ENCODE assay signal across 19 mouse cellular contexts in genomic region chr13:60264504-60264903, GRCm38 (mm10).
DNase-seq lines count a peak whose midpoint lies in the region; TF ChIP-seq lines count a peak whose summit lies in the region.
"Had no signal": no experiment of that assay in that cellular context is flagged by ENCODE, and none has a peak within 500 bp of the region (broad histone marks: within the 10 kb centered on the region; RNA-seq: fewer than 3 reads in every experiment).

No protein-coding gene starts in this region.

- peaks cover 4% of the 10 kb centered on the region for H3K4me1 ChIP-seq in testis, adult 2 months (ENCODE audit: control insufficient read depth, insufficient read depth, low read length)
- H3K4me1 ChIP-seq: midbrain, embryonic 12.5 days had no signal

- no peaks in the 10 kb centered on the region for H3K27me3 ChIP-seq in testis, adult 2 months (ENCODE audit: control insufficient read depth, insufficient read depth, low read length)
- H3K27me3 ChIP-seq: embryonic facial prominence, embryonic 13.5 days; heart, embryonic 15.5 days; limb, embryonic 12.5 days; midbrain, embryonic 12.5 days; neural tube, embryonic 13.5 days had no signal

- TF ChIP-seq CTCF in layer of hippocampus, adult 2 months (conservative IDR thresholded peaks at IDR 0.05): peak; percentile 45
- TF ChIP-seq CTCF in testis, adult 2 months (IDR thresholded peaks at IDR 0.05; ENCODE audit: control insufficient read depth, insufficient read depth, insufficient replicate concordance, low read depth, low read length): peak; percentile 51; the same call in 1 of the 2 replicates

- no peaks in the 10 kb centered on the region for H3K36me3 ChIP-seq in testis, adult 2 months (ENCODE audit: control insufficient read depth, insufficient read depth, low read length)
- H3K36me3 ChIP-seq: embryonic facial prominence, embryonic 13.5 days; G1E; heart, embryonic 15.5 days; limb, embryonic 12.5 days; midbrain, embryonic 12.5 days; neural tube, embryonic 13.5 days had no signal

- H3K27ac ChIP-seq in layer of hippocampus, adult 2 months: no peak overlapping the region
- H3K27ac ChIP-seq in testis, adult 2 months (ENCODE audit: control insufficient read depth, insufficient read depth, low read depth, low read length): no peak overlapping the region
- H3K27ac ChIP-seq: embryonic facial prominence, embryonic 13.5 days; heart, embryonic 15.5 days; limb, embryonic 12.5 days; midbrain, embryonic 12.5 days; neural tube, embryonic 13.5 days had no signal

- no peak overlapping the region for H3K4me3 ChIP-seq in layer of hippocampus, adult 2 months
- no peak overlapping the region for H3K4me3 ChIP-seq in testis, adult 2 months (ENCODE audit: control insufficient read depth, low read depth, low read length)
- H3K4me3 ChIP-seq: embryonic facial prominence, embryonic 13.5 days; heart, embryonic 15.5 days; limb, embryonic 12.5 days; midbrain, embryonic 12.5 days; neural tube, embryonic 13.5 days had no signal

- DNase-seq in layer of hippocampus, adult 2 months (ENCODE audit: low spot score in 2 of 2): no peak
- DNase-seq in layer of hippocampus, adult 9-11 months: no peak
- DNase-seq in testis, postnatal 10 days (ENCODE audit: low spot score): no peak
- DNase-seq in ZHBTc4 (ENCODE audit: low read depth, low spot score): peak; percentile 52
- DNase-seq in cerebellum, adult 18-20 months: no peak
- no peak for DNase-seq in spleen, postnatal 10 days (ENCODE audit: low spot score in 2 of 2)
- DNase-seq: adrenal gland, adult 2 months; gastrocnemius, postnatal 14 days; kidney, adult 11 months; kidney, postnatal 10 days; lung, adult 18-20 months; thymus, adult 2 months had no signal

- no peak for TF ChIP-seq POLR2A in testis, adult 2 months (IDR thresholded peaks at IDR 0.05; ENCODE audit: control insufficient read depth, low read depth, low read length)
